Mouse (Mus musculus): ENCODE measurements at regions not wholly inside any gene's neighbourhood (a gene's known extent, or its start where the extent isn't known, plus 50 kb on each side); places are given as distances from the start of the nearest gene placed in this dataset.

GRCm38 (mm10) chr8:26713836-26714235 is 263.3 kb upstream of the Zfp703 start:
- Histone ChIP-seq H3K4me1 (ENCODE audit: control insufficient read depth, insufficient read depth, low read length) (no peaks in the 10 kb centered on the region), H3K9me3 (ENCODE audit: control insufficient read depth, low read length) (no peaks in the 10 kb centered on the region), H3K9ac (ENCODE audit: low read length) (no peak overlapping the region), H3K4me2 (no peak overlapping the region), H3K27ac (ENCODE audit: low read depth, low read length) (no peak overlapping the region), H3K4me3 (ENCODE audit: low read depth, low read length) (no peak overlapping the region), H3K36me3 (ENCODE audit: control insufficient read depth, insufficient read depth, low read length) (no peaks in the 10 kb centered on the region), H3K27me3 (ENCODE audit: control insufficient read depth, insufficient read depth, low read length) (no peaks in the 10 kb centered on the region)
- DNase-seq (ENCODE audit: low spot score, missing footprints) (no peak), ATAC-seq (ENCODE audit: low FRiP score) (no peak)
- 92% methylated on average over 8 of the region's 8 CpGs for WGBS

- H3K4me2 ChIP-seq, result no peak overlapping the region
- H3K4me1 ChIP-seq (ENCODE audit: control insufficient read depth, insufficient read depth, low read length), result no peaks in the 10 kb centered on the region
- H3K27ac ChIP-seq (ENCODE audit: low read depth, low read length), result no peak overlapping the region
- no peaks in the 10 kb centered on the region for H3K9me3 ChIP-seq (ENCODE audit: control insufficient read depth, low read length)
- ATAC-seq (ENCODE audit: low FRiP score) (no peak), DNase-seq (ENCODE audit: low spot score, missing footprints) (no peak)
- no peak overlapping the region for H3K4me3 ChIP-seq (ENCODE audit: low read depth, low read length)
- H3K9ac ChIP-seq (ENCODE audit: low read length), result no peak overlapping the region
- WGBS, result 92% methylated on average over 3 of the region's 3 CpGs
- H3K36me3 ChIP-seq (ENCODE audit: control insufficient read depth, insufficient read depth, low read length), result no peaks in the 10 kb centered on the region
- H3K27me3 ChIP-seq (ENCODE audit: control insufficient read depth, insufficient read depth, low read length), result no peaks in the 10 kb centered on the region
Observed at GRCm38 (mm10) chr8:26714714-26715113, 262.4 kb upstream of the Zfp703 start.

GRCm38 (mm10) chr8:26718409-26719355 is 258.4 kb upstream of the Zfp703 start:
- H3K9ac ChIP-seq (ENCODE audit: low read length), result no peak overlapping the region
- no peak for DNase-seq (ENCODE audit: low spot score, missing footprints)
- no peaks in the 10 kb centered on the region for H3K36me3 ChIP-seq (ENCODE audit: control insufficient read depth, insufficient read depth, low read length)
- H3K4me2 ChIP-seq, result no peak overlapping the region
- WGBS, result 65% methylated on average over 11 of the region's 11 CpGs
- H3K4me3 ChIP-seq (ENCODE audit: low read depth, low read length), result no peak overlapping the region
- ATAC-seq (ENCODE audit: low FRiP score), result no peak
- no peaks in the 10 kb centered on the region for H3K27me3 ChIP-seq (ENCODE audit: control insufficient read depth, insufficient read depth, low read length)
- H3K9me3 ChIP-seq (ENCODE audit: control insufficient read depth, low read length), result no peaks in the 10 kb centered on the region
- H3K27ac ChIP-seq (ENCODE audit: low read depth, low read length), result no peak overlapping the region
- no peaks in the 10 kb centered on the region for H3K4me1 ChIP-seq (ENCODE audit: control insufficient read depth, insufficient read depth, low read length)

GRCm38 (mm10) chr8:26722766-26723165 is 254.4 kb upstream of the Zfp703 start:
- Histone ChIP-seq H3K4me2 (no peak overlapping the region), H3K27ac (ENCODE audit: low read depth, low read length) (no peak overlapping the region), H3K9me3 (ENCODE audit: control insufficient read depth, low read length) (no peaks in the 10 kb centered on the region), H3K27me3 (ENCODE audit: control insufficient read depth, insufficient read depth, low read length) (no peaks in the 10 kb centered on the region), H3K9ac (ENCODE audit: low read length) (no peak overlapping the region), H3K36me3 (ENCODE audit: control insufficient read depth, insufficient read depth, low read length) (no peaks in the 10 kb centered on the region), H3K4me1 (ENCODE audit: control insufficient read depth, insufficient read depth, low read length) (no peaks in the 10 kb centered on the region), H3K4me3 (ENCODE audit: low read depth, low read length) (no peak overlapping the region)
- ATAC-seq (ENCODE audit: low FRiP score) (no peak), DNase-seq (ENCODE audit: low spot score, missing footprints) (no peak)
- 70% methylated on average over 3 of the region's 3 CpGs for WGBS

GRCm38 (mm10) chr8:26724628-26725027 is 252.5 kb upstream of the Zfp703 start:
- no peak for DNase-seq (ENCODE audit: low spot score, missing footprints)

GRCm38 (mm10) chr8:26725521-26725920 is 251.6 kb upstream of the Zfp703 start:
- 78% methylated on average over 7 of the region's 7 CpGs for WGBS
- no peak overlapping the region for H3K9ac ChIP-seq (ENCODE audit: low read length)
- no peaks in the 10 kb centered on the region for H3K36me3 ChIP-seq (ENCODE audit: control insufficient read depth, insufficient read depth, low read length)
- H3K4me3 ChIP-seq (ENCODE audit: low read depth, low read length), result no peak overlapping the region
- no peak for DNase-seq (ENCODE audit: low spot score, missing footprints)
- no peak for ATAC-seq (ENCODE audit: low FRiP score)
- no peak overlapping the region for H3K27ac ChIP-seq (ENCODE audit: low read depth, low read length)
- H3K27me3 ChIP-seq (ENCODE audit: control insufficient read depth, insufficient read depth, low read length), result no peaks in the 10 kb centered on the region
- H3K9me3 ChIP-seq (ENCODE audit: control insufficient read depth, low read length), result no peaks in the 10 kb centered on the region
- H3K4me1 ChIP-seq (ENCODE audit: control insufficient read depth, insufficient read depth, low read length), result no peaks in the 10 kb centered on the region
- H3K4me2 ChIP-seq, result no peak overlapping the region

More at GRCm38 (mm10) chr8:26724628-26725027, 252.5 kb upstream of the Zfp703 start:
- Histone ChIP-seq H3K9ac (ENCODE audit: low read length) (no peak overlapping the region), H3K4me2 (no peak overlapping the region), H3K27me3 (ENCODE audit: control insufficient read depth, insufficient read depth, low read length) (no peaks in the 10 kb centered on the region), H3K9me3 (ENCODE audit: control insufficient read depth, low read length) (no peaks in the 10 kb centered on the region), H3K4me3 (ENCODE audit: low read depth, low read length) (no peak overlapping the region), H3K36me3 (ENCODE audit: control insufficient read depth, insufficient read depth, low read length) (no peaks in the 10 kb centered on the region), H3K4me1 (ENCODE audit: control insufficient read depth, insufficient read depth, low read length) (no peaks in the 10 kb centered on the region), H3K27ac (ENCODE audit: low read depth, low read length) (no peak overlapping the region)
- WGBS, result 92% methylated on average over 5 of the region's 5 CpGs
- ATAC-seq (ENCODE audit: low FRiP score), result no peak

GRCm38 (mm10) chr8:26729351-26729750 is 247.8 kb upstream of the Zfp703 start:
- DNase-seq (ENCODE audit: low spot score, missing footprints) (no peak), ATAC-seq (ENCODE audit: low FRiP score) (no peak)
- 82% methylated on average over 5 of the region's 5 CpGs for WGBS
- H3K4me3 ChIP-seq (ENCODE audit: low read depth, low read length), result no peak overlapping the region
- no peaks in the 10 kb centered on the region for H3K27me3 ChIP-seq (ENCODE audit: control insufficient read depth, insufficient read depth, low read length)
- no peaks in the 10 kb centered on the region for H3K9me3 ChIP-seq (ENCODE audit: control insufficient read depth, low read length)
- no peaks in the 10 kb centered on the region for H3K4me1 ChIP-seq (ENCODE audit: control insufficient read depth, insufficient read depth, low read length)
- no peak overlapping the region for H3K27ac ChIP-seq (ENCODE audit: low read depth, low read length)
- no peak overlapping the region for H3K4me2 ChIP-seq
- no peaks in the 10 kb centered on the region for H3K36me3 ChIP-seq (ENCODE audit: control insufficient read depth, insufficient read depth, low read length)
- no peak overlapping the region for H3K9ac ChIP-seq (ENCODE audit: low read length)

GRCm38 (mm10) chr8:26731111-26731510 is 246.0 kb upstream of the Zfp703 start:
- Histone ChIP-seq H3K27ac (ENCODE audit: low read depth, low read length) (no peak overlapping the region), H3K4me3 (ENCODE audit: low read depth, low read length) (no peak overlapping the region), H3K9me3 (ENCODE audit: control insufficient read depth, low read length) (no peaks in the 10 kb centered on the region), H3K36me3 (ENCODE audit: control insufficient read depth, insufficient read depth, low read length) (no peaks in the 10 kb centered on the region), H3K4me1 (ENCODE audit: control insufficient read depth, insufficient read depth, low read length) (no peaks in the 10 kb centered on the region), H3K4me2 (no peak overlapping the region), H3K9ac (ENCODE audit: low read length) (no peak overlapping the region), H3K27me3 (ENCODE audit: control insufficient read depth, insufficient read depth, low read length) (no peaks in the 10 kb centered on the region)
- DNase-seq (ENCODE audit: low spot score, missing footprints), result no peak
- 84% methylated on average over 2 of the region's 2 CpGs for WGBS
- no peak for ATAC-seq (ENCODE audit: low FRiP score)

GRCm38 (mm10) chr8:26744424-26744823 is 232.7 kb upstream of the Zfp703 start:
- ATAC-seq (ENCODE audit: low FRiP score), result no peak
- Histone ChIP-seq H3K27me3 (ENCODE audit: control insufficient read depth, insufficient read depth, low read length) (no peaks in the 10 kb centered on the region), H3K9ac (ENCODE audit: low read length) (no peak overlapping the region), H3K27ac (ENCODE audit: low read depth, low read length) (no peak overlapping the region), H3K4me1 (ENCODE audit: control insufficient read depth, insufficient read depth, low read length) (no peaks in the 10 kb centered on the region), H3K36me3 (ENCODE audit: control insufficient read depth, insufficient read depth, low read length) (no peaks in the 10 kb centered on the region), H3K9me3 (ENCODE audit: control insufficient read depth, low read length) (no peaks in the 10 kb centered on the region), H3K4me3 (ENCODE audit: low read depth, low read length) (no peak overlapping the region), H3K4me2 (no peak overlapping the region)
- no peak for DNase-seq (ENCODE audit: low spot score, missing footprints)
- WGBS, result 77% methylated on average over 3 of the region's 3 CpGs

Measured in midbrain, embryonic 11.5 days (tissue).